Mouse (Mus musculus) olfactory bulb, adult 2 months (tissue): Measurements from ENCODE around the gene Vmn2r80. TPM values are rescaled to one million over a fixed set of nuclear protein-coding genes. Genes with fewer than 3 reads are reported as not detected.
"Not testable (repeated sequence)": the region's sequence is repeated elsewhere in the genome, so short reads cannot be mapped to it uniquely, and the experiment has no call there.

Source experiments
- H3K27ac ChIP-seq: fragments of 200-500 bp; 2 replicates; pipeline ENCODE4 v1.5.1; 2012; ENCODE audit warnings: low read depth, low read length; ENCODE audit not compliant: insufficient read depth
- H3K4me1 ChIP-seq: fragments of 200-500 bp; 2 replicates; pipeline ENCODE4 v1.6.1; 2012; ENCODE audit warnings: low read length; ENCODE audit not compliant: control insufficient read depth, insufficient read depth
- H3K4me3 ChIP-seq: fragments of 200-500 bp; 2 replicates; pipeline ENCODE4 v1.5.1; 2012; ENCODE audit warnings: mild to moderate bottlenecking, low read depth, low read length, moderate library complexity; ENCODE audit not compliant: insufficient read depth
- CTCF ChIP-seq: fragments of 200-500 bp; IDR thresholded peaks from 2 replicates; pipeline ENCODE4 v1.5.1; 2012; ENCODE audit warnings: low read depth, mild to moderate bottlenecking, low read length, moderate library complexity; ENCODE audit not compliant: insufficient read depth
- POLR2A ChIP-seq: fragments of 200-500 bp; IDR thresholded peaks from 2 replicates; pipeline ENCODE4 v1.6.1; 2012; ENCODE audit warnings: mild to moderate bottlenecking, low read depth, low read length, moderate library complexity; ENCODE audit not compliant: insufficient read depth
- WGBS: fragments of 180-500 bp; shearing (Covaris S2); methylation state at CpG from one replicate; pipeline ENCODE4 v1.1.7; 2018; 5-methylcytosine and 5-hydroxymethylcytosine counted together
- polyA plus RNA-seq: library from polyadenylated mRNA; stranded (reverse); fragments of >200 nt; gene quantifications from 2 replicates; pipeline ENCODE4 v1.2.4, GENCODE M21; 2012; ENCODE audit warnings: low replicate concordance; ENCODE audit not compliant: missing spikeins, insufficient read depth, insufficient read length

Gene Vmn2r80
- not detected in 2 replicates for polyA plus RNA-seq

DNA sequence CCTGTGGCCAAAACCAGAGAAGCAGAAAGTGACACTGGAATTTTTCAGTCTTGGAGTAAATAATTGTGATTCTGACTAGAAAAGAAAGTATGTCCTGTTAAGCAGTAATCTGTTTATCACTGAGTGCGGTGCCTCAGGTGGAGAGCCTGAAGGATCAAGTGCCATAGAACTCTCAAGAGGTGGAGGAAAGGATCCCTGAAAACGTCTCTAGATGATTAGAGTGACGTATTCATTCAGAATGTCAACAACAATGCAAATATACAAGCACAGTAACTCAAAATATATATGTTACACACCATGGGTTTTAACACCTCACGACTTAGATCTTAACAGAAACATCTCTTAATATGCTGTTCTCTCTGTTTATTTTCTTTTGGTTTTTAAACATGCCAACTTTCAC lies at the start of gene Vmn2r80:
Vmn2r80 (plus strand) TSS at position 301 of the 400 bp plus-strand sequence.
- not testable (repeated sequence) for H3K27ac ChIP-seq, H3K4me1 ChIP-seq, H3K4me3 ChIP-seq
- 75% methylated on average over 4 of the region's 4 CpGs for WGBS

DNA sequence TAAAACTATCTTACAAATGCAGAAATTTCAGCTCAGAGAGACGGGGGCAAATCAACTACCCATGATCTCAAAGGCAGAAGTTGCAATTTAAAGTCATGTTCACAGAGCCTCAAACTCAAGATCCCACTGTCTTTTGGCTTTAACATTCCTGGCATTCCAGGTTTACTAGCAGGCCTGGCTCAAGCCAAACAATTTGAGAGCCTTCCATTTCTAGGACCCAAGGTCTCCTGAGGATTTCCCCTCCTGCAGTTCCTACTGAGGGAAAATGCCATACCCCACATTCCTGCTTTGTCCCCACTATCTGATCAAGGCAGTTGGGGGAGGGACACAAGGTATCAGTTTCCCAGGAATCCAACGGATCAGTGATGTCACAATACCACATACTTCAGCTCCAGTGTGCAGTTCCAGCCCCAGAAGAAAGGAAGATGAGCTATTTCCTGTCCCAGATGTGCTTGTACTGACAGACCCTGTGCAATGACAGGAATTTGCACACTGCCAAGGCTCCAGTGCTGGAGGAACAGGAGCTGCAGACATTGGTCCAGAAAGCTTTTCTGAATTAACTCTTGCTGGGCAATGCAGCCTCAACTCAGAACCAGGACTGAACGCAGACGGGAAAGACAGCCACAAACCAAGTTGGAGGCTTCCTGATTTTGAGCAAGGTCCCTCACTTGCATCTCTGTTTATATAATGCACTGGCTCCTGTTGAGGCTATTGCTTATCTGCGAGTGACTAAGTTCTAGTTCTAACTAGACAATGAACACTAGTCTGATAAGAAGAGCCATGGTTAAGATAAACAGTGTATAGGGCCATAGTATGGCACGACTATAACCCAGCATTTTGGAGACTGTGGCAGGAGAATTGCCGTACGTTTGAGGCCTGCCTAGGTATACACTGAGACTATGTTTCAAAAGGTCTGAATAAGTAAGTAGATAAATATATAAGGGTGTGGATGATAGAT lies 42.0 kb upstream of the Vmn2r80 start:
- Histone ChIP-seq H3K4me3 (no peak overlapping the region), H3K4me1 (no peaks in the 10 kb centered on the region), H3K27ac (no peak overlapping the region)
- TF ChIP-seq POLR2A (no peak), CTCF (no peak)
- WGBS, result 75% methylated on average over 8 of the region's 8 CpGs

DNA sequence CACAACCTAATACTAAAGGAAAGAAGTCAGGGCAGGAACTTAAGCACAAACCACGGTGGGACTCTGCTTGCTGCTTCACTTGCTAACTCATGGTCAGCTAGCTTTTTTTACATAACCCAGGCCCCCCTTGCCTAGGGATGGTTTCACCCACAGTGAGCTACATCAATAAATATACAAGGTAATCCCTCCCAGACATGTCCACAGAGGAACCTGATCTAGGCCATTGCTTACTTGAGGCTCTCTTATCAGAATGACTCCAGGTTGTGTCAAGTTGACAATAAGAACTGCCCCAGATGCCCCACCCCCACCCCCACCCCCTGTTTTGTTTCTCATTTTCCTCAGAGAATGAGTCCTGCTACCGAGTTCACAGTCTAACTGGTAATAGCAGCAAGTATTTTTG lies 41.0 kb upstream of the Vmn2r80 start:
- TF ChIP-seq POLR2A (no peak), CTCF (no peak)
- no peak overlapping the region for H3K27ac ChIP-seq
- no peak overlapping the region for H3K4me3 ChIP-seq
- no peaks in the 10 kb centered on the region for H3K4me1 ChIP-seq
- 67% methylated on average over 2 of the region's 2 CpGs for WGBS

DNA sequence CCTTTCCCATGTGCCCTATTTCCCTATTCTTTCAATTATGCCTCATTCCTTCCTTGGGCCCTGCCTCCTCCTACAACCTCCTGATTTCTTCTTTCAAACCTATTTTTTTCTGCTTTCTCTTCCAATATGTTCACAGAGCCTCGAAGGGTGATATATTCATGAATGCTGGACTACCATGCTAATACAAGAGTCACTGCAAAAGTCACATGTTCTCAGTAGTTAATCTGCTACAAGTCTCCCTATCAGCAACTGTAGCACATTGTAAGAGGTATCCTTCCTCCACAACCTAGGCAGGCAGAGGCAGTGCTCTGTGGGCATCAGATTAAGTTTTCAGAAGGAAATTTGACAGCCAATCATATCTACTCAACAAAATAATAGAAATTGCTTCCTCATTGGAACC lies 39.4 kb upstream of the Vmn2r80 start:
- TF ChIP-seq POLR2A (no peak), CTCF (no peak)
- Histone ChIP-seq H3K4me3 (no peak overlapping the region), H3K27ac (no peak overlapping the region), H3K4me1 (no peaks in the 10 kb centered on the region)
- WGBS, result 73% methylated on average over 1 of the region's 1 CpGs

DNA sequence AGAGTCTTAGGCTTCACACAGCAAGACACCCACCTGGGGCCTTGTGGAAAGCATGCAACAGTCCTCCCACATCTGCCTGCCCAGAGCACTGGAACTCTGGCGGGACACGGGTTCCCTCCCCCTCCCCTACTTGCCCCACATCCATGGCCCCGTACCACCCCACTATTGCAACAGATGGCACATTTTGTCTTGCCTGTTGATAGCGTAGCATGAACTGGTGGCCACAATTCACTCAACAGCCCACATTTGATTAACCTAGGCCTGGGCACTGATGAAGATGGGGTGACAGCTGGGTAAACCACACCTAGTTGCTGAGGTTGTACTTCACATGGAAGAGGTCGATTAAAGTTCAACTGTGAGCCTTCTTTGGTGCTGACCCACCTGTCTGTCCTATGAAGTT lies 38.1 kb upstream of the Vmn2r80 start:
- H3K4me3 ChIP-seq, result no peak overlapping the region
- 92% methylated on average over 5 of the region's 5 CpGs for WGBS
- no peak for TF ChIP-seq POLR2A
- no peaks in the 10 kb centered on the region for H3K4me1 ChIP-seq
- no peak overlapping the region for H3K27ac ChIP-seq

DNA sequence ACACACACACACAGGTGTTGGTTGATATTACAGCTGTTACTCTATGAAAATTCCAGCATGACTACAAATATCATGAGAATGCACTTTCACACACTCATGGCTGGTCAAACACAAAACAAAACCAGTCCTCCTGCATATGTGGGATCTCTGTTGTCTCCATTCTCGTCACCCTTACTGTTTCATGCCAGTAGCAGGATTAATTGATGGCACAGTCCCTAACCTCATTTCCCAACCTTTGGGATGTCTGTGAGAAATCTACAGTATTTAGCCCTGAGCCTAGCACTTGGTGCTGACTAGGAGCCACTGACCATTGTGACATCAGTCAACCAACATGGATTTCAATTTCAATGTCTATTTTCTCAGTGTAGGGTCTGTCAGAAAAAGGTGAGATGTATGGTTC lies 33.5 kb upstream of the Vmn2r80 start:
- TF ChIP-seq POLR2A, result no peak
- TF ChIP-seq CTCF, result no peak
- no peak overlapping the region for H3K4me3 ChIP-seq
- 75% methylated on average over 1 of the region's 1 CpGs for WGBS
- no peak overlapping the region for H3K27ac ChIP-seq
- no peaks in the 10 kb centered on the region for H3K4me1 ChIP-seq

- Histone ChIP-seq H3K4me1 (no peaks in the 10 kb centered on the region), H3K4me3 (no peak overlapping the region), H3K27ac (no peak overlapping the region)
- WGBS, result 47% methylated on average over 4 of the region's 4 CpGs
- TF ChIP-seq CTCF (no peak), POLR2A (no peak)
These were observed 32.3 kb upstream of the Vmn2r80 start for GRCm38 (mm10) chr10:79116125-79116849.

GRCm38 (mm10) chr10:79151602-79152001 lies 3.0 kb downstream of the Vmn2r80 start:
- Histone ChIP-seq H3K4me3 (no peak overlapping the region), H3K27ac (no peak overlapping the region), H3K4me1 (no peaks in the 10 kb centered on the region)
- TF ChIP-seq POLR2A (no peak), CTCF (no peak)

DNA sequence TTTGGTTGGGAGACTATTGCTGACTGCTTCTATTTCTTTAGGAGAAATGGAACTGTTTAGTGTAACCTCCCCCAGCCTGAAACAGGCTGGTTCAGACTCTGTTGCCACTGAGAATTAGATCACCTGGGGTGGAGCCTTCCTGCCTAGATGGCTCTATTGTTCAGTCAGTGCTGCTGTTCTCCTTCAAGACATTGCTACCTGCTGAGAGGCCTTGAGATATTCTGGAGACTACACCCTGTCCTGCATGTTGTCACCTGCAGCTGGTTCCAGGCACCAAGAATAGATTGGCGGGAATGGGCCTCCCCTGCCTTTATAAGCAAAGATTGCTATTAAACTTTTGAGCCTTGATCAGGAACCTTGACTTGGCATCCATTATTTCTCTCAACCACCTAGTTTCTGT lies 51.4 kb downstream of the Vmn2r80 start:
- H3K27ac ChIP-seq, H3K4me3 ChIP-seq, H3K4me1 ChIP-seq: not testable (repeated sequence)
- WGBS, result 72% methylated on average over 1 of the region's 1 CpGs

DNA sequence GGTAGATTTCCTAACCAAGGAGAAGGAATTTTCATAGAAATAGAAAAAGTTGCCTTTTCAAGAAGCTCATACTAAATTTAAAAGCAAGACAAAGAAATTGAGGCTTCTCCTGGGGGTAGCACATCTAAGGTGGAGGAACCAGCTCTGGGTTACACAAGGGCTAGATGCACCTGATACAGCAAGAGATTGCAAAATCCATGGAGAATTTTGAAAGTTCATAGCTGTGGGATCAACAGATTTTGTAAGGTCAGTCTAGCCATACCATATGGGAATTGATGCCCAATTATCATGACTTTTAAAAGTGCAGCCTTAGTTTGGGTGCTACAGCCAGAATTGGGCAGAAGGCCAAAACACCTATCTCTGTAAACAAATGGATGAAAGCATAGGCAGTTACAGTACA lies 71.9 kb downstream of the Vmn2r80 start:
- no peak overlapping the region for H3K27ac ChIP-seq
- TF ChIP-seq POLR2A (no peak), CTCF (no peak)
- no peaks in the 10 kb centered on the region for H3K4me1 ChIP-seq
- no peak overlapping the region for H3K4me3 ChIP-seq
